Mouse (Mus musculus) stomach, postnatal 0 days (tissue): ENCODE results near the gene BC017158.

Source experiments
- CTCF ChIP-seq: IDR thresholded peaks from 2 replicates; pipeline ENCODE4 v1.5.1; 2016; ENCODE audit warnings: antibody characterized with exemption, low read depth, mild to moderate bottlenecking, moderate library complexity
- EP300 ChIP-seq: optimal IDR thresholded peaks from 2 replicates; pipeline ENCODE3; 2016; ENCODE audit warnings: antibody characterized with exemption

- TF ChIP-seq CTCF, result no peak
- no peak for TF ChIP-seq EP300
Observed at GRCm38 (mm10) chr7:128271496-128271895, 26.5 kb downstream of the BC017158 start.
